Mouse (Mus musculus): ENCODE results near the gene Kras.

Gene Kras

DNA sequence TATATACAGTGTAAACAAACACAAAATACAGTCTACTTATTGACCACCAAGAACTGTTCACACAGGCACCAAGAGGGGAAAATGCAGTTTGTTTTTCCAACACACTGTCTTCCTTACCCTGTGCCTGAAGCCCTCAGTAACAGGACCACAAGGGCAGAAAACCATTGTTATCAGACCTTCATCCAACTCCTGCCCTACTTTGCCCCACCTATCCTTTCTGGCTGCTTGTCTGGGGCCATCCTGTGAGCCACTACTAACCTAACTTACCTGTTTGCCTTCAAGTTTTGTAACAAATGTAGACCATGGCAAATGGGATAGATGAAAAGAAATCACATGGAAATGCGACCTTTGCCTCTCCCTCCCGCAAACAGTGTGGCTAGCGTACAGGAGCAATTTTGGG lies 2.2 kb downstream of the Kras start:
- no peak for DNase-seq

- DNase-seq, result no peak
These were observed 3.2 kb downstream of the Kras start for GRCm38 (mm10) chr6:145246841-145247240.

DNA sequence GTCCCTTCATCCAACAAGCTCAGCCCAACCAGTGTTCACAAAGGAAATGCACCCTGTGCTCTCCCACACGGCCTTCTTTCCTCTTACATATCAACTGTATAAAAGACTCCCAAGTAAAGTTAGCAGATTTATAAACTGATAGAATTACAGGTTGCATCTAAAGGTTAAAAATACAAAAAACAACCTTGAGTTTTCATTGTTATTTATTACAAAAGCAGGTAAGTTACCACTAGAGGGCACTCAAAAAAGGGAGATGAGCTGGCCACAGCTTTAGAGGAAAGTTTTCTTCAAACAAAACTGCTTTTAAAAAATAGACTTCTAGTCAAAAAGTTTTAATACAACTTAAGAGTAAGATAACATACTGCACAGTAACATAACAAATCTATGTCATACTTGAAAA lies 7.5 kb downstream of the Kras start:
- no peak for DNase-seq

GRCm38 (mm10) chr6:145240285-145240684 lies 9.8 kb downstream of the Kras start:
- no peak for DNase-seq

DNA sequence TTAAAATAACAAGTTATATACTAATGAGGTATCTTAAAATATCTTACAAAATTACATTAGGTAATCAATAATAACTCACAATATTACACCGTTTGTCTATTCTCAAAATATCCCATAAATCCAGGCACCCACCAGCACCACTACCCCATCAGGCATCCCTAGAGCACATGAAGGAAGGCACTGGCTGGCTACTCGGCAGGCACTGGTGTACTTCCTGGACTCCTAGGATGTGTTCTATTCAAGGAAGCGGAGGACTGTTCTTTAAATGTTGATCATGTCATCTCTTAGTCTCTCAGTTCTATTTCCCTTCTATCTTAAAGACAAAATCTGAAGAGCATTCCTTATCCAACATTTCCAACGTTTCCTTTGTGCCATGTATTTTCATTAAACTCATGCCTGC lies 12.9 kb downstream of the Kras start:
- no peak for DNase-seq

- DNase-seq, result no peak
These were observed 14.7 kb downstream of the Kras start for GRCm38 (mm10) chr6:145235367-145235766.

DNA sequence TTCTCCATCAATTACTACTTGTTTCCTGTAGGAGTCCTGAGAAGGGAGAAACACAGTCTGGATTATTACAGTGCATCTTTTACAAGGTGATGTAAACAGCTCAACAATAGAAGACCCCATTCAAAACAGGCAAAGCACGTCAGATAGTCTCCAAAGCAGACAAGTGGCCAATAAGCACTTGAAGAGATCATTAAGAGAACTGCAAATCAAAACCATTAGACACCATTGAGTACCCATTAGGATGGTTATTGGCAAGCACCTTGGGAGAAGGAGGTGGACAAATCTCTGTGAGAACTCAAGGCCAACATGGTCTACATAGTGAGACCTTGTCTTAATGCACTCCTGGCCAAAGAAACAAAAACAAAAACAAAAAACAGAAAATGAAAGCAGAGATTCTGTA lies 15.6 kb downstream of the Kras start:
- no peak for DNase-seq

DNA sequence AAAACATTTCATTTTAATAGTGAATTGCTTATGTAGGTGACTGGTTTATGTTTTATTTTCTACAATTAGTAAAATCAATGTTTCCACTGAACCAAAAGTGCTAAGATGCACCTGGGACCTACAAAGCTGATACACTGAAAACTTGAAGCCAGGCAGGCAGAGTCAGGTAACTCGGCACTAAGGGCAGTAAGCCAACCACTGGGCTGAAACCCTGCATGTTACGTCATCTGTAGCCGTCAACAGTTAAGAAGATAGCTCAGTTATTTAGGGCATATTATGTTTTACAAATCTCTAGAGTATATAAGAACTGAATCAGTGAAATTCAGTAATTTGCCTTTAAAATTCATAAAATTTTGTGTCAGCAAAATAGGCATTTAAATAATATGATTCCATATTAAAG lies 23.7 kb downstream of the Kras start:
- no peak for DNase-seq

- no peak for DNase-seq
These were observed 25.8 kb downstream of the Kras start for GRCm38 (mm10) chr6:145224246-145224645.

GRCm38 (mm10) chr6:145215826-145216225 lies 34.2 kb downstream of the Kras start:
- DNase-seq, result no peak

GRCm38 (mm10) chr6:145213916-145214315 lies 36.1 kb downstream of the Kras start:
- no peak for DNase-seq

DNA sequence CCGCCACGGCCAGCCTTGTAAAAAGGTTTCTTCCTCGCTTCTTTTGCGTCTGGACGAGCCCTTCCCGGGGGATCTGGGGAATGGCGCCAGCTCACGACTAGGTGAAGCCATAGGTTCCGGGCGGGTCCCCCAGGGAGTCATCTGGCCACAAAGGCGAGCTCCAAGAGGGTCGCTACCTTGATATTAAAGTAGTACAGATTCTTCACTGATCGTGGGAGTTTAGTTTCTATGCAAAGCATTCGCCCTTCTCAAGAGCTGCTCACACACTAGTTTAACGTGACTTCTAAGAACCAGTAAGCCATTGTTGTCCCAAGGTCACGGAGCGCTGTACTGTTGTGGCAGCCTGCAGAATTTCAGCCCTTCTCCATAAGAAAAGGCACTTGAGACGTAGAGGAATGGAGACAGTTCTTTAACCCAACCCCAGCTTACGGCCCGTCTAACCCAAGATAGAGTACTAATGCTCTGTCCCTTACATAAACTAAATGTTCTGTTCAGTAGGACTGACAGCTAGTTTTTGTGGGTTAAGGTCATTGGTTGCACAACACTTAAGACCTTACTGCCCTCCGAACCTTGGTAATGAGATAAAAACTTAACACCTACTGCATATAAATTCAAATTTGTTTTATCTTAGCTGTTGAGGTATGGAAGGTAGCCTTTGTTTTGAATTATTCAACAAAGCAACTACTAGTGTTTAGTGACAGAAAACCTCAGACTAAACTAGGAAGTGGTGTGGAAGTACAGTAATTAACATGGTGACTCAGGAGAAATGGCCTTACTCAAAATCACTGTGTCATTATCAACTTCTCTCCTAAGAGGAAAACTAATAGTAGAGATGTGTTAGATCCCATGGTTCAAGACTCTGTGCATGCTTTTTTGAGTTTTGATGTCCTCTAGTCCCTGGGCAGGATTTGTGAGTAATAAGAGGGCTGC lies 38.4 kb downstream of the Kras start:
- DNase-seq, result no peak

GRCm38 (mm10) chr6:145210816-145211338 lies 39.2 kb downstream of the Kras start, which contains the start of the genes Casc1 and Etfrf1:
Gene Casc1 (minus strand): TSS chr6:145211005.
Gene Etfrf1 (plus strand): TSS chr6:145211134.
- peak; percentile 100 for DNase-seq

- DNase-seq, result no peak
These were observed 39.9 kb downstream of the Kras start for GRCm38 (mm10) chr6:145210056-145210680.

GRCm38 (mm10) chr6:145205142-145205541 lies 44.9 kb downstream of the Kras start:
- DNase-seq, result no peak

GRCm38 (mm10) chr6:145204440-145204839 lies 45.6 kb downstream of the Kras start:
- no peak for DNase-seq

DNA sequence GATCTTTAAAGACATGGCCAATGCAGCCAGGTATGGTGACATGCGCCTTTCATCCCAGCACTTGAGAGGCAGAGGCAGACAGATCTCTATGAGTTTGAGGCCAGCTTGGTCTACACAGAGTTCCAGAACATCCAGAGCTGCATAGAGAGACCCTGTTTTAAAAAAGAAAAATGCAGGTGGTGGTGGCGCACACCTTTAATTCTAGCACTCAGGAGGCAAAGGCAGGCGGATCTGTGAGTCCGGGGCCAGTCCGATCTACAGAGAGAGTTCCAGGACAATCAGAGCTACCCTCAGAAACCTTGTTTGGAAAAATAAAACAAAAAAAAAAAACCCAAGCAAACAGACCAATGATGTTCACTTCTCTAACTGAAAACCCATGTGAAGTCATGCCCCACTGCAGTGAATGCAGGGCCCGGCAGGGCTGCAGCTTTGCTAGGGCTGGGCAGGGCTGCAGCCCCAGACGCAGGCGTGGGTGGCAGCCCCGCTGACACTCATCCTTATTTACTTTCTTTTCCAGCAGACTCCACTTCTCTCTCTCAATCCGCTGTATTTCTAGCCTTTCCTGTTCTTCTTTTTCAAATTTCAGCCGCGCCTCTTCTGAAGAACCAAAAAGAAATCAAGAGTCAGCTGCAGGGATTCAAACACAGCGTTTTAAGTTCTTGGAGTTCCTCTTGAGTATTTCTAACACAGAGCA lies 47.5 kb downstream of the Kras start:
- no peak for DNase-seq

- no peak for DNase-seq
These were observed 51.9 kb downstream of the Kras start for GRCm38 (mm10) chr6:145197949-145198686.

- no peak for DNase-seq
These were observed 56.6 kb downstream of the Kras start for GRCm38 (mm10) chr6:145193446-145193845.

DNA sequence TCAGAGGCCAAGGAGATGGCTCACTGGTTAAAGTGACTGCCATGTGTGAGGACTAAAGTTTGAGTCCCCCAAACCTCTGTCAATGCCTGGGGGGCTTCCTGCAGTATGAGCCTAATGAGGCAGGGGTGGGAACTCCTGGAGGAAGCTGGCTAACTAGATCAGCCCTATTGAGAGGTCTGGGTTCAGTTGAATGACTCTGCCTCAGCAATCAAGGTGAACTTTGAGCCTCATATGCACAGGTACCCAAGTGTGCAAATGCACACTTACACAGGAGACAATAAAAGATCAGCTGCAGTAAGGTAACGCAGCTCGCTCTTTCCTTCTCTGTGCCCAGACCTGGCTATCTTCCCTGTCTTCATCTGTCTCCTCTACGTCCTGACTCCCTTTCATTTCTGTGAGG lies 57.0 kb downstream of the Kras start:
- no peak for DNase-seq

- no peak for DNase-seq
These were observed 62.6 kb downstream of the Kras start for GRCm38 (mm10) chr6:145187093-145188088.

Data from kidney, adult 8-10 months (tissue).